Mouse (Mus musculus) G1E (cell line): ENCODE measurements at regions not wholly inside any gene's neighbourhood (a gene's known extent, or its start where the extent isn't known, plus 50 kb on each side); places are given as distances from the start of the nearest gene placed in this dataset.

ENCODE experiments used
- ATAC-seq: 2 replicates; pipeline ENCODE4 v1.8.0; 2016; ENCODE audit warnings: mild to moderate bottlenecking; ENCODE audit not compliant: insufficient number of reproducible peaks, poor library complexity, low FRiP score, severe bottlenecking; ENCODE audit errors: extremely low read depth
- DNase-seq: peaks from one replicate; pipeline ENCODE4 v3.0.0; 2012; ENCODE audit warnings: low spot score
- H3K27me3 ChIP-seq: 2 replicates; pipeline ENCODE4 v1.6.1; 2012; ENCODE audit warnings: mild to moderate bottlenecking, low read length, inconsistent platforms; ENCODE audit not compliant: insufficient read depth
- H3K36me3 ChIP-seq: replicated peaks from 2 replicates; pipeline ENCODE3; 2012; ENCODE audit warnings: mild to moderate bottlenecking, inconsistent platforms
- H3K4me1 ChIP-seq: 2 replicates; pipeline ENCODE4 v1.6.1; 2012; ENCODE audit warnings: low read depth, low read length, inconsistent platforms, mixed read lengths; ENCODE audit not compliant: insufficient read depth
- H3K4me3 ChIP-seq: 2 replicates; pipeline ENCODE4 v1.5.1; 2012; ENCODE audit warnings: low read depth, mild to moderate bottlenecking, inconsistent platforms, low read length, moderate library complexity, mixed read lengths
- H3K9me3 ChIP-seq: replicated peaks from 2 replicates; pipeline ENCODE4 v1.6.1; 2012; ENCODE audit warnings: inconsistent platforms
- CTCF ChIP-seq: IDR thresholded peaks from 2 replicates; pipeline ENCODE4 v1.5.1; 2012; ENCODE audit warnings: low read depth, low read length, inconsistent platforms, mixed read lengths
- GATA1 ChIP-seq: IDR thresholded peaks from 2 replicates; pipeline ENCODE4 v1.6.1; 2012; ENCODE audit warnings: borderline replicate concordance, low read length, inconsistent platforms, mixed read lengths
- GATA2 ChIP-seq: IDR thresholded peaks from 2 replicates; pipeline ENCODE4 v1.6.1; 2012; ENCODE audit warnings: low read depth, low read length, inconsistent platforms, borderline replicate concordance
- POLR2AphosphoS5 ChIP-seq: IDR thresholded peaks from 2 replicates; pipeline ENCODE4 v1.6.1; 2012; ENCODE audit warnings: low read depth, low read length, inconsistent platforms; ENCODE audit not compliant: insufficient replicate concordance
- TAL1 ChIP-seq: conservative IDR thresholded peaks from 2 replicates; pipeline ENCODE4 v1.6.1; 2012; ENCODE audit warnings: low read depth, low read length, inconsistent platforms, mixed read lengths

GRCm38 (mm10) chr5:138875180-138876076 lies 55.5 kb downstream of the Gm5294 start:
- TF ChIP-seq CTCF (no peak), GATA1 (no peak), TAL1 (no peak), GATA2 (no peak), POLR2AphosphoS5 (no peak)
- no peak overlapping the region for H3K4me3 ChIP-seq
- no peaks in the 10 kb centered on the region for H3K9me3 ChIP-seq
- H3K4me1 ChIP-seq: no peaks in the 10 kb centered on the region
- no peaks in the 10 kb centered on the region for H3K36me3 ChIP-seq
- ATAC-seq: no peak
- no peak for DNase-seq
- peaks cover 4% of the 10 kb centered on the region; the same call in 1 of the 2 replicates for H3K27me3 ChIP-seq

- no peak overlapping the region for H3K4me3 ChIP-seq
- TF ChIP-seq GATA2 (no peak), GATA1 (no peak), TAL1 (no peak), CTCF (no peak), POLR2AphosphoS5 (no peak)
- H3K27me3 ChIP-seq: no peaks in the 10 kb centered on the region
- ATAC-seq: no peak
- H3K36me3 ChIP-seq: no peaks in the 10 kb centered on the region
- DNase-seq: no peak
- no peaks in the 10 kb centered on the region for H3K9me3 ChIP-seq
- H3K4me1 ChIP-seq: no peaks in the 10 kb centered on the region
These were observed 61.9 kb downstream of the Gm5294 start for GRCm38 (mm10) chr5:138881649-138882226.

- TF ChIP-seq GATA1 (no peak), CTCF (no peak), POLR2AphosphoS5 (no peak), GATA2 (no peak), TAL1 (no peak)
- Histone ChIP-seq H3K27me3 (no peaks in the 10 kb centered on the region), H3K36me3 (no peaks in the 10 kb centered on the region), H3K9me3 (no peaks in the 10 kb centered on the region), H3K4me3 (no peak overlapping the region), H3K4me1 (no peaks in the 10 kb centered on the region)
- DNase-seq (no peak), ATAC-seq (no peak)
These were observed 63.7 kb downstream of the Gm5294 start for GRCm38 (mm10) chr5:138883573-138883972.

- no peaks in the 10 kb centered on the region for H3K36me3 ChIP-seq
- no peaks in the 10 kb centered on the region for H3K27me3 ChIP-seq
- no peak overlapping the region for H3K4me3 ChIP-seq
- H3K9me3 ChIP-seq: no peaks in the 10 kb centered on the region
- no peak for DNase-seq
- TF ChIP-seq POLR2AphosphoS5 (no peak), CTCF (no peak), GATA2 (no peak), GATA1 (no peak), TAL1 (no peak)
- no peak for ATAC-seq
- H3K4me1 ChIP-seq: no peaks in the 10 kb centered on the region
These were observed 66.0 kb downstream of the Gm5294 start for GRCm38 (mm10) chr5:138885905-138886304.

GRCm38 (mm10) chr5:138888749-138889148 lies 68.9 kb downstream of the Gm5294 start:
- ATAC-seq: no peak
- no peak for DNase-seq
- H3K36me3 ChIP-seq: no peaks in the 10 kb centered on the region
- TF ChIP-seq CTCF (no peak), GATA2 (no peak), GATA1 (no peak), POLR2AphosphoS5 (no peak)
- no peaks in the 10 kb centered on the region for H3K27me3 ChIP-seq
- H3K4me1 ChIP-seq: no peaks in the 10 kb centered on the region
- H3K4me3 ChIP-seq: no peak overlapping the region
- H3K9me3 ChIP-seq: no peaks in the 10 kb centered on the region

GRCm38 (mm10) chr5:138889760-138890159 lies 69.9 kb downstream of the Gm5294 start:
- Histone ChIP-seq H3K36me3 (no peaks in the 10 kb centered on the region), H3K4me3 (no peak overlapping the region), H3K9me3 (no peaks in the 10 kb centered on the region), H3K4me1 (no peaks in the 10 kb centered on the region), H3K27me3 (no peaks in the 10 kb centered on the region)
- DNase-seq (no peak), ATAC-seq (no peak)
- TF ChIP-seq GATA2 (no peak), POLR2AphosphoS5 (no peak), GATA1 (no peak), CTCF (no peak), TAL1 (no peak)
